Mouse (Mus musculus) heart, embryonic 14.5 days (tissue): Measurements from ENCODE around the gene Gp5. TPM values are rescaled to one million over a fixed set of nuclear protein-coding genes. Genes with fewer than 3 reads are reported as not detected.

Experiments
- ATAC-seq: fragments of 200-750 bp; cut with Nextera tagmentation; 2 replicates; pipeline ENCODE4 v1.8.0; 2017; ENCODE audit warnings: low read depth, moderate TSS enrichment; ENCODE audit not compliant: insufficient number of reproducible peaks, insufficient read depth, low FRiP score
- H3K27ac ChIP-seq, 2 experiments: fragments of 200-500 bp in 1 of 2; fragments of 300-500 bp in 1 of 2; sonication (generic) in 1 of 2; replicated peaks in 1 of 2; 2 replicates each; pipeline ENCODE4 v1.5.1; 2012 to 2014; ENCODE audit warnings: low read depth in 2 of 2, low read length in 2 of 2, control low read depth in 1 of 2, mild to moderate bottlenecking in 1 of 2, mixed read lengths in 1 of 2; ENCODE audit not compliant: control insufficient read depth in 1 of 2, insufficient read depth in 1 of 2
- H3K27me3 ChIP-seq: fragments of 300-500 bp; sonication (generic); 2 replicates; pipeline ENCODE4 v1.6.1; 2014; ENCODE audit warnings: mild to moderate bottlenecking, low read length, control low read depth; ENCODE audit not compliant: control insufficient read depth, insufficient read depth
- H3K36me3 ChIP-seq: fragments of 300-500 bp; sonication (generic); 2 replicates; pipeline ENCODE4 v1.6.1; 2014; ENCODE audit warnings: mild to moderate bottlenecking, control low read depth, low read length, mixed read lengths; ENCODE audit not compliant: control insufficient read depth, insufficient read depth
- H3K4me1 ChIP-seq, 2 experiments: fragments of 200-500 bp in 1 of 2; fragments of 300-500 bp in 1 of 2; sonication (generic) in 1 of 2; 2 replicates each; pipeline ENCODE4 v1.6.1; 2012 to 2014; ENCODE audit warnings: low read length in 2 of 2, control low read depth in 1 of 2, mixed read lengths in 1 of 2; ENCODE audit not compliant: control insufficient read depth in 2 of 2, insufficient read depth in 2 of 2
- H3K4me2 ChIP-seq: fragments of 300-500 bp; sonication (generic); 2 replicates; pipeline ENCODE4 v1.6.1; 2014; ENCODE audit warnings: mild to moderate bottlenecking, low read length
- H3K4me3 ChIP-seq, 2 experiments: fragments of 200-500 bp in 1 of 2; fragments of 300-500 bp in 1 of 2; sonication (generic) in 1 of 2; 2 replicates each; pipeline ENCODE4 v1.5.1; 2012 to 2014; ENCODE audit warnings: low read length in 2 of 2, mild to moderate bottlenecking in 2 of 2, control low read depth in 1 of 2, low read depth in 1 of 2, moderate library complexity in 1 of 2; ENCODE audit not compliant: control insufficient read depth in 1 of 2, insufficient read depth in 1 of 2
- H3K9ac ChIP-seq: fragments of 300-500 bp; sonication (generic); 2 replicates; pipeline ENCODE4 v1.6.1; 2014; ENCODE audit warnings: mild to moderate bottlenecking, low read length
- H3K9me3 ChIP-seq: fragments of 300-500 bp; sonication (generic); 2 replicates; pipeline ENCODE4 v1.6.1; 2016; ENCODE audit warnings: low read length, control low read depth; ENCODE audit not compliant: control insufficient read depth
- WGBS: fragments of 180-500 bp; shearing (Covaris S2); extraction: QIAGEN DNeasy Blood & Tissue Kit; methylation state at CpG from one replicate; pipeline ENCODE4 v1.1.7; 2014; 5-methylcytosine and 5-hydroxymethylcytosine counted together
- polyA plus RNA-seq: library from polyadenylated mRNA; unstranded; fragments of >200 nt; fragmentation: Nextera tagmentation; extraction: Ambion mirVana; gene quantifications from 2 replicates; pipeline ENCODE4 v1.2.1, GENCODE M21; 2014

Gene Gp5
- polyA plus RNA-seq, 1 experiment from 2014 or later, result 0.63 TPM

- H3K36me3 ChIP-seq, result no peaks in the 10 kb centered on the region
- no peak overlapping the region for H3K9ac ChIP-seq
- no peak overlapping the region for H3K27ac ChIP-seq
- H3K4me1 ChIP-seq, result peaks cover 5 to 7% of the 10 kb centered on the region in 2 experiments; a peak in 2 of 4 replicates
- no peaks in the 10 kb centered on the region for H3K9me3 ChIP-seq
- no peak for ATAC-seq
- WGBS, result 64% methylated on average over 9 of the region's 9 CpGs
- H3K27me3 ChIP-seq, result no peaks in the 10 kb centered on the region
- no peak overlapping the region for H3K4me2 ChIP-seq
- no peak overlapping the region for H3K4me3 ChIP-seq
These were observed 52.9 kb downstream of the Gp5 start for GRCm38 (mm10) chr16:30257718-30258117.

Other genes starting within 250 kb of the Gp5 start
- gene Hes1, start 246.4 kb downstream of the Gp5 start, polyA plus RNA-seq, result 23.1 and 25.4 TPM in 2 replicates
- not detected in 2 replicates for gene Cpn2, start 43.3 kb downstream of the Gp5 start, polyA plus RNA-seq
- gene Lrrc15, start 27.5 kb downstream of the Gp5 start, polyA plus RNA-seq, result 0.19 and 0.39 TPM in 2 replicates
- 13.3 TPM in 2 replicates for gene Atp13a3, start 95.2 kb upstream of the Gp5 start, polyA plus RNA-seq
- gene Tmem44, start 240.1 kb upstream of the Gp5 start, polyA plus RNA-seq, result 24.2 and 24.3 TPM in 2 replicates